Mouse (Mus musculus): ENCODE results near the gene Ndufa5. TPM values are rescaled to one million over a fixed set of nuclear protein-coding genes. Genes with fewer than 3 reads are reported as not detected.

Gene Ndufa5
- polyA plus RNA-seq, 1 experiment from 2014 or later = 637 TPM

DNA sequence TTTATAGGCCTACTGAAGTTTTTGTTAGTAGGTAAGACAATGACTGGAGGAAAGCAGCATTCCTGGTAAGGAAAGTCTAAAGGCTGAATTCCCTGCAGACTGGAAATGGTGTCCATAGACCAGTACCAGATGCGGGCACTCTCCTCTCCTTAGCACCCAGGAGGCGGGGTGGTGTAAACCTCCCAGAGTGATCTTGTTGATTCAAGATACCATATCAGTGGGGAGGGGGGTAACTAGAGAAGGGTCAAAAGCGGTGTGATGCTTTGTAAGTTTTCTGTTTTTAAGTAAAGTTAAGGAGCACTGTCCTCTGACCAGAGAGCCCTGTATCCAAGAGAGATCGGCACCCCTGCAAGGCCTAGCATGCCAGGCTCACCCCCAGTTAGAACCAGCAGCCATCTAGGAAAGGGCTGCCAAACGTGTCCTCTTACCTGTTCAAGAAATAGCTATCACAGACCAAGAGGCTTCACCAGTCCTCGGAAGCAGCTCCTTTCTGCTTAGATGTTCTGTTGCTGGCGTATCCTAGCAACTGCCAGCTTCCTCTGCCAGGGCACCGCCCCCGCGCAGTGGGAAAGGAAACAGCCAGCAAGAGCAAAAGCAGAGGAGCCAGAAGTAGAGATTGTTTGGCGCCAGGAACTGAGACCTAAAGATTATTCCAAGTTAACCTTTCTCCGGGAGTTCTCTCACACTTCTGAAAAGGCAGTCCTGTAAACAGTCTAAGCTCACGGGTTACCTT is 13.1 kb downstream of the Ndufa5 start, which contains the start of gene Iqub:
Iqub (minus strand) TSS at position 516 of the 733 bp plus-strand sequence.
- peak; percentile 78 for DNase-seq (ENCODE audit: low spot score)
- H3K4me2 ChIP-seq (ENCODE audit: low read length) = 0 out of 2 replicates have a peak within 1 kb of the TSS, but pooled peaks have one; percentile 15
- no peak within 1 kb of the TSS for H3K4me3 ChIP-seq (replicated peaks; ENCODE audit: low read depth, low read length)
- no peaks in the 10 kb centered on the region for H3K27me3 ChIP-seq (ENCODE audit: insufficient read depth, low read length)
- ATAC-seq (replicated peaks; ENCODE audit: low FRiP score, low read depth) = peak; percentile 78
- peaks cover 3% of the 10 kb centered on the region for H3K36me3 ChIP-seq (ENCODE audit: insufficient read depth, low read length)
- 0 out of 2 replicates have a peak, but pooled peaks cover 4% of the 10 kb centered on the region for H3K4me1 ChIP-seq (replicated peaks; ENCODE audit: insufficient read depth, low read length)
- H3K27ac ChIP-seq = no peak within 1 kb of the TSS
- WGBS = 22% methylated on average over 13 of the region's 13 CpGs
- H3K9me3 ChIP-seq (replicated peaks; ENCODE audit: low read length) = no peaks in the 10 kb centered on the region
- H3K9ac ChIP-seq (ENCODE audit: low read depth, low read length) = no peak within 1 kb of the TSS
- no peak for TF ChIP-seq CTCF (IDR thresholded peaks at IDR 0.05; ENCODE audit: low read depth)

DNA sequence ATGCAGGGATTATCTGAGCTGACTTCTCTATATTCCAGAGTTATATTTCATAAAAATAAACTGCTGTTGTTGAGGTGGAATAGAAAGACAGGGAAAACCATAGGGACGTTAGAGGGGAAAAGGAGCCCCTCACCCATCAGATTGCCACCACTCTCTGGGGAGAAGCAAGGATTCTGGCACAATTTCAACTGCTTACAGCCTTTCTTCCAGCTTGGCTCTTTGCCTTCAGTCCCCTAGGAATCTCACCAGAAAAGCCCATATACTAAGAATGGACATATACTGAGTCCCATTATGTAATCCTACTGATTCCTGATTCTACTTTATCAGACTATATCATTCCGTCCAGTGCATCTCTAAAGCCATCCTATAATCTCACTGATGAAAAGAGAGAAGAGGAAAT is 23.7 kb downstream of the Ndufa5 start:
- Histone ChIP-seq H3K36me3 (ENCODE audit: insufficient read depth, low read length) (no peaks in the 10 kb centered on the region), H3K4me2 (ENCODE audit: low read length) (no peak overlapping the region), H3K27me3 (ENCODE audit: insufficient read depth, low read length) (no peaks in the 10 kb centered on the region), H3K27ac (no peak overlapping the region), H3K4me3 (replicated peaks; ENCODE audit: low read depth, low read length) (no peak overlapping the region), H3K9me3 (replicated peaks; ENCODE audit: low read length) (no peaks in the 10 kb centered on the region), H3K4me1 (replicated peaks; ENCODE audit: insufficient read depth, low read length) (no peaks in the 10 kb centered on the region), H3K9ac (ENCODE audit: low read depth, low read length) (no peak overlapping the region)
- DNase-seq (ENCODE audit: low spot score) (no peak), ATAC-seq (replicated peaks; ENCODE audit: low FRiP score, low read depth) (no peak)
- WGBS = 71% methylated on average over 2 of the region's 2 CpGs
- TF ChIP-seq CTCF (IDR thresholded peaks at IDR 0.05; ENCODE audit: low read depth) = no peak

DNA sequence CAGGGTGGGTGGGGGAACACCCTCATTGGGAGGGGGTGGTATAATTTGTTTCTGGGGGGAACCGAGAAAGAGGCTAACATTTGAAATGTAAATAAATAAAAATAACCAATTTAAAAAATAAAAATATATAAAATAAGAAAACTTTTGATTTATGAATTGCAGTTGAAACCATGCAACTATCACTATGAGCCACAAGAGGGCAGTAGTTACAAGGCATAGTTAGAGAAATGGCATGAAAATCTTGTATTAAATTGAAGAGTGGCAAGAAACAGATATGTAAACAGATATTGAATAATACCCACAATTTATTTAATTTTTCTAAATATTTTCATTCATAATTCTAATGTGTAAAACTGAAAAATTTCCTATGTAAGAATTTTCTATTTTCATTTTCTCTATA is 37.5 kb downstream of the Ndufa5 start:
- WGBS = 13% methylated on average over 1 of the region's 1 CpGs

DNA sequence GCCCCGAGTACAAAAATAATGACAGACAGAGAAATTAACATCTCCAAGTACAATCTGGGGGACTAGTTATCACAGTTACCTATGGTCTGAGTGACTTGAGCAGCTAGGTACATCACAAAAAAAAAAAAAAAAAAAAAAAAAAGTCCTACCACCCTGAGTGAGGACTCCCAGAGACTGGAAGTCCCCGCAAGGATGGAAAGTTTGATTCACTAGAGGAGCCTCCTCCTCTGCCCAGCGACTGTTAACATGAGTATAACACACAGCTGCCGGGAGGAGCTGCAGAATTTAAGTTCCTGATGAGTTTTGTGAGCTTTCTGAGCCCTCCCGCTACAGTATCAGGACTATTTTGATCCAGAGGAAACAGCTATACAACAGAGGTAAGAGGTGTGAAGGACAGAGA is 41.3 kb downstream of the Ndufa5 start:
- no peak overlapping the region for H3K9ac ChIP-seq (ENCODE audit: low read depth, low read length)
- H3K9me3 ChIP-seq (replicated peaks; ENCODE audit: low read length) = no peaks in the 10 kb centered on the region
- ATAC-seq (replicated peaks; ENCODE audit: low FRiP score, low read depth) = no peak
- TF ChIP-seq CTCF (IDR thresholded peaks at IDR 0.05; ENCODE audit: low read depth) = no peak
- no peaks in the 10 kb centered on the region for H3K27me3 ChIP-seq (ENCODE audit: insufficient read depth, low read length)
- no peaks in the 10 kb centered on the region for H3K36me3 ChIP-seq (ENCODE audit: insufficient read depth, low read length)
- 81% methylated on average over 5 of the region's 5 CpGs for WGBS
- no peak for DNase-seq (ENCODE audit: low spot score)
- H3K4me3 ChIP-seq (replicated peaks; ENCODE audit: low read depth, low read length) = no peak overlapping the region
- H3K27ac ChIP-seq = no peak overlapping the region
- H3K4me1 ChIP-seq (replicated peaks; ENCODE audit: insufficient read depth, low read length) = no peaks in the 10 kb centered on the region
- no peak overlapping the region for H3K4me2 ChIP-seq (ENCODE audit: low read length)

More for the DNA sequence above, 37.5 kb downstream of the Ndufa5 start:
- DNase-seq (ENCODE audit: low spot score) (peak; percentile 65), ATAC-seq (replicated peaks; ENCODE audit: low FRiP score, low read depth) (no peak)
- peak; percentile 76 for TF ChIP-seq CTCF (IDR thresholded peaks at IDR 0.05; ENCODE audit: low read depth)
- no peak overlapping the region for H3K9ac ChIP-seq (ENCODE audit: low read depth, low read length)
- no peak overlapping the region for H3K4me3 ChIP-seq (replicated peaks; ENCODE audit: low read depth, low read length)
- H3K4me2 ChIP-seq (ENCODE audit: low read length) = no peak overlapping the region
- no peaks in the 10 kb centered on the region for H3K27me3 ChIP-seq (ENCODE audit: insufficient read depth, low read length)
- no peaks in the 10 kb centered on the region for H3K9me3 ChIP-seq (replicated peaks; ENCODE audit: low read length)
- H3K27ac ChIP-seq = no peak overlapping the region
- no peaks in the 10 kb centered on the region for H3K4me1 ChIP-seq (replicated peaks; ENCODE audit: insufficient read depth, low read length)
- no peaks in the 10 kb centered on the region for H3K36me3 ChIP-seq (ENCODE audit: insufficient read depth, low read length)

DNA sequence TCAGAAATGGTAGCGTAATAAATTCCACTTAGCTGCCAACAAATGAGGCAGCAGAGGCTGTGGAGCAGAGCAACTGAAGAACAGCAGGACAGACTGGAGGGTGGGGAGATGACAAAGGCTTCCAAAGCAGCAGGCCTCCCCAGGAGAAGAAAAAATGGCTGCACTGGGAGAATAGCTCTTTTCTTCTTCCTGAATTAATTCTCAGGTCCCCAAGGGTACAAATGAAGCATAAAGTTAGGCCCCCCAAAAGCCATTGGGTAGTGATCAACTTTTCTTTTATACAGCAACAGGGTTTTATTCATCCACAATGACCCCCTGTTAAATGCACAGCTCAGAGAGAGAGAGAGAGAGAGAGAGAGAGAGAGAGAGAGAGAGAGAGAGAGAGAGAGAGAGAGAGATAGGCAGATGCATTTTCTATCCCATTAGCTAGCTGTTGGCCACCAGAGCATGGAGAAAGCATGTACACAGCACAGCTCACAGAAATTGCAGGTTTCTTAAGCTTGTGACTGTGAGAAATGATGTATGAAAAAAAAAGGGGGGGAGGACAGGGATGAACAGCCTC is 57.2 kb downstream of the Ndufa5 start:
- WGBS = 83% methylated on average over 1 of the region's 1 CpGs

DNA sequence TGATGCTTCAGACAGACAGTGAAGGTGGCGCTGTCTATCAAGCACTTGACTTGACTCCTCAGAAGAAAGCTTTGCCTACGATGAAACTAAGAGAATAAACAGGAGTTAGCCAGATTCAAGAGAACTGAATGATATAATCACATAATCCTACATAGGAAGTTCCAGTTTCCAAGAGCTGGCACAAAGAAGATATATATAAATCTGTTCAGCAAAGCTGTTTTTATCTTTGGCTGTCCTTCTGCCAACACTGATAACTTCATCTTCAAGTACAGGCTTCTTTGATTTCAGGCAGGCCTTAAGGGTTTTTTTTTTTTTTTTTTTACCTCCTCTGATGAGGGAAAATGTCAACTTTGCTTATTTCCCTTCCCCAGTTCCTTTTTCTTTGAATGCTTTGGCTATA is 57.7 kb downstream of the Ndufa5 start:
- no peak for ATAC-seq (replicated peaks; ENCODE audit: low FRiP score, low read depth)
- Histone ChIP-seq H3K4me1 (replicated peaks; ENCODE audit: insufficient read depth, low read length) (no peaks in the 10 kb centered on the region), H3K27me3 (ENCODE audit: insufficient read depth, low read length) (no peaks in the 10 kb centered on the region), H3K9ac (ENCODE audit: low read depth, low read length) (no peak overlapping the region), H3K27ac (no peak overlapping the region), H3K36me3 (ENCODE audit: insufficient read depth, low read length) (no peaks in the 10 kb centered on the region), H3K9me3 (replicated peaks; ENCODE audit: low read length) (no peaks in the 10 kb centered on the region), H3K4me3 (replicated peaks; ENCODE audit: low read depth, low read length) (no peak overlapping the region), H3K4me2 (ENCODE audit: low read length) (no peak overlapping the region)
- no peak for TF ChIP-seq CTCF (IDR thresholded peaks at IDR 0.05; ENCODE audit: low read depth)
- DNase-seq (ENCODE audit: low spot score) = no peak
- 97% methylated on average over 2 of the region's 2 CpGs for WGBS

More for the DNA sequence above, 57.2 kb downstream of the Ndufa5 start:
- Histone ChIP-seq H3K36me3 (ENCODE audit: insufficient read depth, low read length) (no peaks in the 10 kb centered on the region), H3K27ac (no peak overlapping the region), H3K9me3 (replicated peaks; ENCODE audit: low read length) (no peaks in the 10 kb centered on the region), H3K9ac (ENCODE audit: low read depth, low read length) (no peak overlapping the region), H3K4me3 (replicated peaks; ENCODE audit: low read depth, low read length) (no peak overlapping the region), H3K4me1 (replicated peaks; ENCODE audit: insufficient read depth, low read length) (no peaks in the 10 kb centered on the region), H3K27me3 (ENCODE audit: insufficient read depth, low read length) (no peaks in the 10 kb centered on the region), H3K4me2 (ENCODE audit: low read length) (no peak overlapping the region)
- TF ChIP-seq CTCF (IDR thresholded peaks at IDR 0.05; ENCODE audit: low read depth) = no peak
- no peak for ATAC-seq (replicated peaks; ENCODE audit: low FRiP score, low read depth)
- DNase-seq (ENCODE audit: low spot score) = no peak

Other genes starting within 250 kb of the Ndufa5 start
- 0.03 and 0.06 TPM in 2 replicates for gene Iqub, start 12.9 kb downstream of the Ndufa5 start, polyA plus RNA-seq (2015; fragmentation: Nextera tagmentation; extraction: Ambion mirVana)
- 0.78 and 1.0 TPM in 2 replicates for gene Asb15, start 131 bp upstream of the Ndufa5 start, polyA plus RNA-seq (2015; fragmentation: Nextera tagmentation; extraction: Ambion mirVana)
- gene Lmod2, start 69.7 kb upstream of the Ndufa5 start, polyA plus RNA-seq (2015; fragmentation: Nextera tagmentation; extraction: Ambion mirVana) = not detected in 2 replicates
- gene Wasl, start 137.0 kb upstream of the Ndufa5 start, polyA plus RNA-seq (2015; fragmentation: Nextera tagmentation; extraction: Ambion mirVana) = 122 and 126 TPM in 2 replicates
- not detected in 2 replicates for gene Hyal6, start 205.2 kb upstream of the Ndufa5 start, polyA plus RNA-seq (2015; fragmentation: Nextera tagmentation; extraction: Ambion mirVana)
- gene Hyal4, start 220.3 kb upstream of the Ndufa5 start, polyA plus RNA-seq (2015; fragmentation: Nextera tagmentation; extraction: Ambion mirVana) = 0.03 TPM in 1 of 2 replicates, not detected in the other

Data from kidney, postnatal 0 days (tissue).